Mouse (Mus musculus): Measurements from ENCODE around the gene Bid.

- TF ChIP-seq CTCF (IDR thresholded peaks at IDR 0.05; ENCODE audit: low read depth) (no peak), EP300 (IDR thresholded peaks at IDR 0.05; ENCODE audit: low read depth) (no peak)
These were observed 11.1 kb upstream of the Bid start for GRCm38 (mm10) chr6:120927765-120928164.

All from liver, embryonic 14.5 days (tissue).